18 mouse cellular contexts compared by ENCODE assay signal in genomic region chr8:55397046-55397445, GRCm38 (mm10).
"Had no signal": no experiment of that assay in that cellular context is flagged by ENCODE, and none has a peak within 500 bp of the region (broad histone marks: within the 10 kb centered on the region; RNA-seq: fewer than 3 reads in every experiment).

No protein-coding gene starts in this region.

- ATAC-seq: midbrain, embryonic 16.5 days had no signal

- H3K9ac ChIP-seq: lung, embryonic 14.5 days; midbrain, embryonic 12.5 days; neural tube, embryonic 13.5 days; neural tube, embryonic 15.5 days had no signal

- H3K9me3 ChIP-seq: midbrain, embryonic 10.5 days; midbrain, embryonic 12.5 days; neural tube, embryonic 13.5 days; neural tube, embryonic 15.5 days had no signal

- H3K27me3 ChIP-seq: midbrain, embryonic 12.5 days; neural tube, embryonic 13.5 days; neural tube, embryonic 15.5 days had no signal

- DNase-seq: lung, adult 18-20 months; lung, embryonic 14.5 days; lung, postnatal 10 days; midbrain, embryonic 14.5 days; retina, postnatal 1 day; right cerebral cortex, adult 18-20 months; right cerebral cortex, postnatal 25 days; right cerebral cortex, postnatal 4 days; spleen, adult 18-20 months; thymus, adult 18-20 months; thymus, postnatal 14 days; thymus, postnatal 36 days had no signal

- H3K4me1 ChIP-seq: midbrain, embryonic 10.5 days; midbrain, embryonic 12.5 days; neural tube, embryonic 13.5 days; neural tube, embryonic 15.5 days had no signal

- H3K27ac ChIP-seq: midbrain, embryonic 10.5 days; midbrain, embryonic 12.5 days; neural tube, embryonic 13.5 days; neural tube, embryonic 15.5 days had no signal

- H3K4me2 ChIP-seq: lung, embryonic 14.5 days; midbrain, embryonic 12.5 days; neural tube, embryonic 13.5 days; neural tube, embryonic 15.5 days had no signal

- H3K36me3 ChIP-seq: midbrain, embryonic 10.5 days; midbrain, embryonic 12.5 days; neural tube, embryonic 13.5 days; neural tube, embryonic 15.5 days had no signal

- H3K4me3 ChIP-seq: midbrain, embryonic 10.5 days; midbrain, embryonic 12.5 days; myocyte; neural tube, embryonic 13.5 days; neural tube, embryonic 15.5 days had no signal
